20 mouse cellular contexts compared by ENCODE assay signal in the genomic region with DNA sequence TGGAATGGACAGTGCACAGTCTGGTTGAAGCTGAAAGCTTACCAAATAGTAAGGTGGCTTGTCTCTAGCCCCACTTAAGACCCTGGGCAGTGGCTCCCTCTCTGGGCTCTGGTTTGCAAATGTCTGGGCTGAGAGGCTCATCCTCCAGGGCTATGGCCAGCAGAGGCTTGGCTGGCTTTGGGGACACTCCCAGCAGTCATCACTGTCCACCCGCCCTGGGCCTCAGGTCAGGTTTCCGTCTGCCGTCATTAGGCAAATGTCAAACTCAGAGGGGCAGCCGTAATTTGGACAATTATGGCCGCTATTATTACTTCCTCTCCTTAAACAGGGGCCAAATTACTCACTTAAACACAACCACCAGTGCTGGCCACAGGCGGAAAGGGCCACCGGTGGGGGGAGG.
DNase-seq lines count a peak whose midpoint lies in the region; ATAC-seq and TF ChIP-seq lines count a peak whose summit lies in the region.
"Had no signal": no experiment of that assay in that cellular context is flagged by ENCODE, and none has a peak within 500 bp of the region (broad histone marks: within the 10 kb centered on the region; RNA-seq: fewer than 3 reads in every experiment).

No protein-coding gene starts in this region.

- H3K9ac ChIP-seq in liver, embryonic 11.5 days (ENCODE audit: low read depth, low read length), result no peak overlapping the region
- H3K9ac ChIP-seq: embryonic facial prominence, embryonic 15.5 days; forebrain, embryonic 15.5 days; heart, embryonic 13.5 days; hindbrain, embryonic 12.5 days had no signal

- H3K4me1 ChIP-seq in liver, embryonic 11.5 days (replicated peaks; ENCODE audit: control insufficient read depth, insufficient read depth, low read length), result no peaks in the 10 kb centered on the region; the same call in 1 of the 2 replicates
- H3K4me1 ChIP-seq: embryonic facial prominence, embryonic 15.5 days; forebrain, embryonic 15.5 days; heart, embryonic 13.5 days; hindbrain, embryonic 12.5 days had no signal

- H3K27me3 ChIP-seq in liver, embryonic 11.5 days (replicated peaks; ENCODE audit: control insufficient read depth, insufficient read depth, low read length), result peaks cover 10% of the 10 kb centered on the region
- H3K27me3 ChIP-seq: forebrain, embryonic 15.5 days had no signal

- intact Hi-C loops in gastrocnemius, adult 2 months (cut with DNase I), result no loop called here

- H3K4me2 ChIP-seq in liver, embryonic 11.5 days, result no peak overlapping the region
- H3K4me2 ChIP-seq: embryonic facial prominence, embryonic 15.5 days; forebrain, embryonic 15.5 days; heart, embryonic 13.5 days; hindbrain, embryonic 12.5 days had no signal

- no peak for TF ChIP-seq CTCF in gastrocnemius, adult 2 months (IDR thresholded peaks at IDR 0.05)

- 0 out of 2 replicates have a peak overlapping the region, but pooled peaks have one; percentile 10 for H3K27ac ChIP-seq in gastrocnemius, adult 2 months
- no peak overlapping the region for H3K27ac ChIP-seq in liver, embryonic 11.5 days (ENCODE audit: low read depth, low read length)
- H3K27ac ChIP-seq: embryonic facial prominence, embryonic 15.5 days; forebrain, embryonic 10.5 days; forebrain, embryonic 15.5 days; heart, embryonic 13.5 days; hindbrain, embryonic 12.5 days had no signal

- peak overlapping the region; percentile 26; the same call in 1 of the 2 replicates for H3K4me3 ChIP-seq in gastrocnemius, adult 2 months
- no peak overlapping the region for H3K4me3 ChIP-seq in liver, embryonic 11.5 days (ENCODE audit: low read depth, low read length)
- H3K4me3 ChIP-seq: embryonic facial prominence, embryonic 15.5 days; erythroblast, embryonic 14.5 days; forebrain, embryonic 10.5 days; forebrain, embryonic 15.5 days; heart, embryonic 13.5 days; hindbrain, embryonic 12.5 days had no signal

- WGBS in liver, embryonic 11.5 days, result 43% methylated on average over 7 of the region's 7 CpGs

- DNase-seq in gastrocnemius, adult 2 months, result peak; percentile 60
- DNase-seq in gastrocnemius, adult 8-10 months (ENCODE audit: low spot score in 2 of 2), result no peak
- peak; percentile 22 for DNase-seq in gastrocnemius, postnatal 10 days
- DNase-seq in gastrocnemius, postnatal 25 days, result peak; percentile 18
- no peak for DNase-seq in liver, embryonic 11.5 days (ENCODE audit: low spot score)
- no peak for DNase-seq in cerebellum, adult 9-11 months
- DNase-seq: adrenal gland, adult 2 months; adrenal gland, postnatal 25 days; cerebellum, adult 18-20 months; cerebellum, postnatal 10 days; heart, postnatal 36 days; kidney, adult 18-20 months had no signal

- ATAC-seq in liver, embryonic 11.5 days (replicated peaks; ENCODE audit: low FRiP score), result no peak
- ATAC-seq: forebrain, embryonic 15.5 days; hindbrain, embryonic 16.5 days; inflammation-experienced regulatory T-cells, adult 6 months had no signal

- H3K9me3 ChIP-seq in liver, embryonic 11.5 days (ENCODE audit: control insufficient read depth, low read length), result no peaks in the 10 kb centered on the region
- H3K9me3 ChIP-seq: embryonic facial prominence, embryonic 15.5 days; forebrain, embryonic 10.5 days; forebrain, embryonic 15.5 days; heart, embryonic 13.5 days; hindbrain, embryonic 12.5 days had no signal

- H3K36me3 ChIP-seq in liver, embryonic 11.5 days (ENCODE audit: control insufficient read depth, insufficient read depth, low read length), result no peaks in the 10 kb centered on the region
- H3K36me3 ChIP-seq: embryonic facial prominence, embryonic 15.5 days; forebrain, embryonic 10.5 days; forebrain, embryonic 15.5 days; heart, embryonic 13.5 days; hindbrain, embryonic 12.5 days had no signal

Comparison
In these comparisons a context has a peak if more than half of its experiments do, and no peak if none do; other contexts are left out.
1. DNase-seq: peak in gastrocnemius, adult 2 months (single experiment), gastrocnemius, postnatal 10 days (single experiment) and gastrocnemius, postnatal 25 days (single experiment); none in gastrocnemius, adult 8-10 months (0 of 2), liver, embryonic 11.5 days (single experiment) and cerebellum, adult 9-11 months (single experiment).